9 mouse cellular contexts compared by ENCODE assay signal in the genomic region with DNA sequence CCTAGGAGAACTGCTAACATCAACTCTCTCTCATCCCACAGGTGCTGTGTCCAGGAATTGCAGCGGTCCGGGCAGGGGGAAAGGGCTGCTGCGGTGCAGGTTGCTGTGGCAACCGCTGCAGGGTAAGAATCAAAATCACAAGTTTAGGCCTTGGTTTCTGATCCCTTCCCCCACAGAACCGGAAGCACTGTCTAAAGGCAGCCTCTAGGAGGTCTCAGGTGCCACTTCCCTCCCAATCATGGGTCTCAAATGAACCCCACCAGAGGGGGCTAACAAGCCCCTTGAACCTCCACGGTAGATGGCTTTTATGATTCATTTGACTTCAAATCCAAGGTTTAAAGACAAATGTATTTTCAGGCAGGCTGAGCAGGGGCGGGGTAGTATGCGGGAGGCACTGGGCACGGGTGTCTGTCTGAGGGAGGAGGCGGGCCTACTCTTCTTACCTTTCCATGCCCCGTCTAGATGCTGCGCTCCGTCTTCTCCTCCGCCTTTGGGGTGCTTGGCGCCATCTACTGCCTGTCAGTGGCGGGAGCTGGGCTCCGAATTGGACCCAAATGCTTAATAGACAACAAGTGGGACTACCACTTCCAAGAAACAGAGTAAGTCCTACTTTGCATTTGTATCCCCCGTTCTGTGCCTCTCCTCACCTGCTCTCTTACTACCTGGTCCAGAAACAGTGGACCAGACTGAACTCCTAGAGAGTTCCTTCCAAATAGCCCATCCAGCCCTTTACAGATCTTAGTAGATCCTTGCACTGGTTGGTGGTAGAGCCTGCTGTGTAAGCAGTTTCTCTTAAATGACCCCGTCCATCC. TPM values are rescaled to one million over a fixed set of nuclear protein-coding genes. Genes with fewer than 3 reads are reported as not detected.
DNase-seq lines count a peak whose midpoint lies in the region; ATAC-seq and TF ChIP-seq lines count a peak whose summit lies in the region.
"Had no signal": no experiment of that assay in that cellular context is flagged by ENCODE, and none has a peak within 500 bp of the region (broad histone marks: within the 10 kb centered on the region; RNA-seq: fewer than 3 reads in every experiment).

No protein-coding gene starts in this region.

- WGBS in cerebellum, adult 2 months: 11% methylated on average over 19 of the region's 19 CpGs
- WGBS in forebrain, postnatal 0 days: 8% methylated on average over 19 of the region's 19 CpGs
- 10% methylated on average over 19 of the region's 19 CpGs for WGBS in neural tube, embryonic 12.5 days

- no peaks in the 10 kb centered on the region for H3K27me3 ChIP-seq in cerebellum, adult 2 months (ENCODE audit: control insufficient read depth, insufficient read depth, low read length)
- no peaks in the 10 kb centered on the region for H3K27me3 ChIP-seq in forebrain, postnatal 0 days (ENCODE audit: insufficient read depth, low read length)
- no peaks in the 10 kb centered on the region for H3K27me3 ChIP-seq in neural tube, embryonic 12.5 days (replicated peaks)

- no peak overlapping the region for H3K4me3 ChIP-seq in left cerebral cortex, adult 2 months
- H3K4me3 ChIP-seq in cerebellum, adult 2 months (replicated peaks; ENCODE audit: insufficient read depth, low read depth, low read length): no peak overlapping the region
- H3K4me3 ChIP-seq in forebrain, postnatal 0 days (ENCODE audit: low read depth, low read length): peak overlapping the region; percentile 14; the same call in 1 of the 2 replicates
- H3K4me3 ChIP-seq in neural tube, embryonic 12.5 days: no peak overlapping the region

- peak; percentile 92 for ATAC-seq in forebrain, postnatal 0 days
- ATAC-seq in neural tube, embryonic 12.5 days (ENCODE audit: low FRiP score, low read depth): no peak

- intact Hi-C loops in left cerebral cortex, adult 2 months (cut with DNase I): loop anchor here (2.0 to 5.0 kb wide), 2 partner anchors 57 to 78 kb away; a partner anchor contains a TSS

- no peaks in the 10 kb centered on the region for H3K4me1 ChIP-seq in cerebellum, adult 2 months (ENCODE audit: control insufficient read depth, insufficient read depth, low read length)
- H3K4me1 ChIP-seq in forebrain, postnatal 0 days (ENCODE audit: insufficient read depth): no peaks in the 10 kb centered on the region
- peaks cover 7% of the 10 kb centered on the region; the same call in 1 of the 2 replicates for H3K4me1 ChIP-seq in neural tube, embryonic 12.5 days

- no peak overlapping the region for H3K27ac ChIP-seq in left cerebral cortex, adult 2 months
- H3K27ac ChIP-seq in cerebellum, adult 2 months (ENCODE audit: insufficient read depth, low read length): no peak overlapping the region
- H3K27ac ChIP-seq in forebrain, postnatal 0 days (ENCODE audit: low read depth, low read length): no peak overlapping the region
- H3K27ac ChIP-seq in neural tube, embryonic 12.5 days: no peak overlapping the region

- DNase-seq in left cerebral cortex, adult 2 months (ENCODE audit: extremely low spot score in 1 of 2, low spot score in 2 of 2): peak; percentile 20 to 35
- DNase-seq in left cerebral cortex, adult 11 months (ENCODE audit: low spot score): no peak
- DNase-seq in cerebellum, adult 2 months: peak; percentile 49 to 58
- peak; percentile 75 for DNase-seq in forebrain, postnatal 0 days
- DNase-seq in kidney, adult 11 months: peak; percentile 41
- DNase-seq in lung, adult 18-20 months: peak; percentile 27 to 51
- DNase-seq in thymus, postnatal 10 days (ENCODE audit: low spot score in 2 of 2): peak; percentile 50 to 54

- no peak for TF ChIP-seq POLR2A in cerebellum, adult 2 months (IDR thresholded peaks at IDR 0.05; ENCODE audit: borderline replicate concordance, insufficient read depth, low read length)

- no peaks in the 10 kb centered on the region for H3K36me3 ChIP-seq in forebrain, postnatal 0 days (ENCODE audit: insufficient read depth)
- H3K36me3 ChIP-seq in neural tube, embryonic 12.5 days: no peaks in the 10 kb centered on the region

- peak overlapping the region; percentile 31 for H3K4me2 ChIP-seq in forebrain, postnatal 0 days (ENCODE audit: low read depth)
- peak overlapping the region; percentile 30 for H3K4me2 ChIP-seq in neural tube, embryonic 12.5 days (replicated peaks)

- no peaks in the 10 kb centered on the region for H3K9me3 ChIP-seq in forebrain, postnatal 0 days (ENCODE audit: low read length)
- no peaks in the 10 kb centered on the region for H3K9me3 ChIP-seq in neural tube, embryonic 12.5 days

- 0 out of 2 replicates have a peak overlapping the region, but pooled peaks have one; percentile 1 for H3K9ac ChIP-seq in forebrain, postnatal 0 days
- H3K9ac ChIP-seq in neural tube, embryonic 12.5 days: no peak overlapping the region

- TF ChIP-seq CTCF in left cerebral cortex, adult 2 months (IDR thresholded peaks at IDR 0.05): peak; percentile 56
- TF ChIP-seq CTCF in cerebellum, adult 2 months (IDR thresholded peaks at IDR 0.05; ENCODE audit: borderline replicate concordance, insufficient read depth, low read depth, low read length): peak; percentile 87
- TF ChIP-seq CTCF in forebrain, postnatal 0 days (IDR thresholded peaks at IDR 0.05; ENCODE audit: low read depth): peak; percentile 76

RNA-seq across cellular contexts. Expression of a gene that starts 4.5 kb away (rescaled TPM):
- total RNA-seq in left cerebral cortex, adult 2 months (2021): not detected
- polyA plus RNA-seq in cerebellum, adult 2 months (2012; rRNA removed): 0.30 TPM in 1 of 2 replicates, not detected in the other
- not detected in 2 replicates for total RNA-seq in forebrain, postnatal 0 days (2014; rRNA removed)
- 0.24 TPM in 1 of 2 replicates, not detected in the other for polyA plus RNA-seq in forebrain, postnatal 0 days (2015; fragmentation: Nextera tagmentation; extraction: Ambion mirVana)
- polyA plus RNA-seq in neural tube, embryonic 12.5 days (2016; fragmentation: Nextera tagmentation; extraction: Ambion mirVana): not detected in 2 replicates
- total RNA-seq: left cerebral cortex, postnatal 25 days had no signal

RNA-seq across cellular contexts. Expression of a gene that starts 4.9 kb away (rescaled TPM):
- 1 to 10 TPM in 1 of 2 experiments, not detected in 1; 1.1 TPM for total RNA-seq in left cerebral cortex, adult 2 months (2021)
- polyA plus RNA-seq in cerebellum, adult 2 months (2012; rRNA removed): 0.54 TPM in 2 replicates
- 2.8 and 6.3 TPM in 2 replicates for total RNA-seq in forebrain, postnatal 0 days (2014; rRNA removed)
- 7.5 and 11.6 TPM in 2 replicates for polyA plus RNA-seq in forebrain, postnatal 0 days (2015; fragmentation: Nextera tagmentation; extraction: Ambion mirVana)
- not detected in 2 replicates for polyA plus RNA-seq in neural tube, embryonic 12.5 days (2016; fragmentation: Nextera tagmentation; extraction: Ambion mirVana)
- total RNA-seq: left cerebral cortex, postnatal 25 days had no signal

RNA-seq across cellular contexts. Expression of a gene that starts 9.0 kb away (rescaled TPM):
- total RNA-seq in left cerebral cortex, adult 2 months (2021): not detected
- polyA plus RNA-seq in cerebellum, adult 2 months (2012; rRNA removed): 0.11 TPM in 1 of 2 replicates, not detected in the other
- not detected in 2 replicates for total RNA-seq in forebrain, postnatal 0 days (2014; rRNA removed)
- 0.18 and 0.25 TPM in 2 replicates for polyA plus RNA-seq in forebrain, postnatal 0 days (2015; fragmentation: Nextera tagmentation; extraction: Ambion mirVana)
- polyA plus RNA-seq in neural tube, embryonic 12.5 days (2016; fragmentation: Nextera tagmentation; extraction: Ambion mirVana): 0.22 and 0.42 TPM in 2 replicates
- total RNA-seq: left cerebral cortex, postnatal 25 days had no signal

RNA-seq across cellular contexts. Expression of a gene that starts 15.2 kb away (rescaled TPM):
- total RNA-seq in left cerebral cortex, adult 2 months (2021): 100 to 1,000 TPM; 164 to 169 TPM
- 319 TPM in 2 replicates for polyA plus RNA-seq in cerebellum, adult 2 months (2012; rRNA removed)
- 428 and 451 TPM in 2 replicates for total RNA-seq in forebrain, postnatal 0 days (2014; rRNA removed)
- polyA plus RNA-seq in forebrain, postnatal 0 days (2015; fragmentation: Nextera tagmentation; extraction: Ambion mirVana): 820 and 1,026 TPM in 2 replicates
- polyA plus RNA-seq in neural tube, embryonic 12.5 days (2016; fragmentation: Nextera tagmentation; extraction: Ambion mirVana): 779 and 832 TPM in 2 replicates

RNA-seq across cellular contexts. Expression of a gene that starts 22.8 kb away (rescaled TPM):
- total RNA-seq in left cerebral cortex, adult 2 months (2021): not detected
- not detected in 2 replicates for polyA plus RNA-seq in cerebellum, adult 2 months (2012; rRNA removed)
- total RNA-seq in forebrain, postnatal 0 days (2014; rRNA removed): not detected in 2 replicates
- polyA plus RNA-seq in forebrain, postnatal 0 days (2015; fragmentation: Nextera tagmentation; extraction: Ambion mirVana): not detected in 2 replicates
- polyA plus RNA-seq in neural tube, embryonic 12.5 days (2016; fragmentation: Nextera tagmentation; extraction: Ambion mirVana): not detected in 2 replicates
- total RNA-seq: left cerebral cortex, postnatal 25 days had no signal
